Mouse (Mus musculus): Measurements from ENCODE around the gene Hmgb1. TPM values are rescaled to one million over a fixed set of nuclear protein-coding genes. Genes with fewer than 3 reads are reported as not detected.

The Hmgb1 gene
- polyA plus RNA-seq, 1 experiment = 88.6 TPM

GRCm38 (mm10) chr5:149080466-149080865 lies 103.8 kb downstream of the Hmgb1 start:
- Histone ChIP-seq H3K27me3 (ENCODE audit: control insufficient read depth, insufficient read depth, insufficient read length) (peaks cover 6% of the 10 kb centered on the region), H3K36me3 (ENCODE audit: control insufficient read depth, insufficient read depth) (no peaks in the 10 kb centered on the region), H3K79me2 (ENCODE audit: control insufficient read depth, insufficient read depth) (no peaks in the 10 kb centered on the region), H3ac (ENCODE audit: control insufficient read depth, insufficient read length) (no peak overlapping the region), H3K4me3 (no peak overlapping the region), H3K4me2 (ENCODE audit: low read depth) (no peak overlapping the region)
- TF ChIP-seq POLR2AphosphoS2 (IDR thresholded peaks at IDR 0.05; ENCODE audit: insufficient read length, low read depth) = no peak
- TF ChIP-seq MAX (IDR thresholded peaks at IDR 0.05; ENCODE audit: low read depth) = no peak
- TF ChIP-seq USF1 (IDR thresholded peaks at IDR 0.05; ENCODE audit: low read depth) = no peak
- no peak for TF ChIP-seq CEBPB (IDR thresholded peaks at IDR 0.05; ENCODE audit: insufficient read depth, poor library complexity, severe bottlenecking)
- no peak for TF ChIP-seq E2F4 (IDR thresholded peaks at IDR 0.05; ENCODE audit: insufficient read depth)
- TF ChIP-seq POLR2A (IDR thresholded peaks at IDR 0.05; ENCODE audit: insufficient read length, low read depth) = no peak
- TF ChIP-seq REST (IDR thresholded peaks at IDR 0.05; ENCODE audit: insufficient read depth, insufficient read length) = no peak
- no peak for TF ChIP-seq SRF (IDR thresholded peaks at IDR 0.05; ENCODE audit: control insufficient read depth, insufficient read length, low read depth)
- TF ChIP-seq TCF3 (IDR thresholded peaks at IDR 0.05; ENCODE audit: insufficient read length, low read depth) = no peak
- TF ChIP-seq MYOD1 (IDR thresholded peaks at IDR 0.05; ENCODE audit: control insufficient read depth in 1 of 3, insufficient read length in 2 of 3, low read depth in 2 of 3) = no peak
- no peak for TF ChIP-seq MYOG (IDR thresholded peaks at IDR 0.05; ENCODE audit: control insufficient read depth in 1 of 3, insufficient read depth in 1 of 3, insufficient read length in 2 of 3, low read depth in 2 of 3)
- no peak for TF ChIP-seq TCF12 (IDR thresholded peaks at IDR 0.05; ENCODE audit: insufficient read depth, poor library complexity, severe bottlenecking)

GRCm38 (mm10) chr5:149079758-149080150 lies 104.5 kb downstream of the Hmgb1 start:
- Histone ChIP-seq H3K4me3 (no peak overlapping the region), H3ac (ENCODE audit: control insufficient read depth, insufficient read length) (no peak overlapping the region), H3K27me3 (ENCODE audit: control insufficient read depth, insufficient read depth, insufficient read length) (peaks cover 4% of the 10 kb centered on the region), H3K4me2 (ENCODE audit: low read depth) (no peak overlapping the region), H3K79me2 (ENCODE audit: control insufficient read depth, insufficient read depth) (no peaks in the 10 kb centered on the region), H3K36me3 (ENCODE audit: control insufficient read depth, insufficient read depth) (no peaks in the 10 kb centered on the region)
- no peak for TF ChIP-seq POLR2AphosphoS2 (IDR thresholded peaks at IDR 0.05; ENCODE audit: insufficient read length, low read depth)
- no peak for TF ChIP-seq REST (IDR thresholded peaks at IDR 0.05; ENCODE audit: insufficient read depth, insufficient read length)
- TF ChIP-seq MAX (IDR thresholded peaks at IDR 0.05; ENCODE audit: low read depth) = no peak
- TF ChIP-seq USF1 (IDR thresholded peaks at IDR 0.05; ENCODE audit: low read depth) = no peak
- no peak for TF ChIP-seq TCF3 (IDR thresholded peaks at IDR 0.05; ENCODE audit: insufficient read length, low read depth)
- TF ChIP-seq CEBPB (IDR thresholded peaks at IDR 0.05; ENCODE audit: insufficient read depth, poor library complexity, severe bottlenecking) = no peak
- TF ChIP-seq E2F4 (IDR thresholded peaks at IDR 0.05; ENCODE audit: insufficient read depth) = no peak
- no peak for TF ChIP-seq MYOG (IDR thresholded peaks at IDR 0.05; ENCODE audit: control insufficient read depth in 1 of 3, insufficient read depth in 1 of 3, insufficient read length in 2 of 3, low read depth in 2 of 3)
- no peak for TF ChIP-seq POLR2A (IDR thresholded peaks at IDR 0.05; ENCODE audit: insufficient read length, low read depth)
- no peak for TF ChIP-seq MYOD1 (IDR thresholded peaks at IDR 0.05; ENCODE audit: control insufficient read depth in 1 of 3, insufficient read length in 2 of 3, low read depth in 2 of 3)
- no peak for TF ChIP-seq SRF (IDR thresholded peaks at IDR 0.05; ENCODE audit: control insufficient read depth, insufficient read length, low read depth)
- TF ChIP-seq TCF12 (IDR thresholded peaks at IDR 0.05; ENCODE audit: insufficient read depth, poor library complexity, severe bottlenecking) = no peak

GRCm38 (mm10) chr5:149079018-149079757 lies 105.1 kb downstream of the Hmgb1 start:
- no peaks in the 10 kb centered on the region for H3K79me2 ChIP-seq (ENCODE audit: control insufficient read depth, insufficient read depth)
- no peak overlapping the region for H3ac ChIP-seq (ENCODE audit: control insufficient read depth, insufficient read length)
- TF ChIP-seq MYOG (IDR thresholded peaks at IDR 0.05; ENCODE audit: control insufficient read depth in 1 of 3, insufficient read depth in 1 of 3, insufficient read length in 2 of 3, low read depth in 2 of 3) (no peak), E2F4 (IDR thresholded peaks at IDR 0.05; ENCODE audit: insufficient read depth) (no peak), REST (IDR thresholded peaks at IDR 0.05; ENCODE audit: insufficient read depth, insufficient read length) (no peak), POLR2A (IDR thresholded peaks at IDR 0.05; ENCODE audit: insufficient read length, low read depth) (no peak), MYOD1 (IDR thresholded peaks at IDR 0.05; ENCODE audit: control insufficient read depth in 1 of 3, insufficient read length in 2 of 3, low read depth in 2 of 3) (peak in 1 of 3 experiments; percentile 38), USF1 (IDR thresholded peaks at IDR 0.05; ENCODE audit: low read depth) (no peak)
- H3K4me2 ChIP-seq (ENCODE audit: low read depth) = peak overlapping the region; percentile 40
- H3K4me3 ChIP-seq = no peak overlapping the region
- no peaks in the 10 kb centered on the region for H3K36me3 ChIP-seq (ENCODE audit: control insufficient read depth, insufficient read depth)
- no peaks in the 10 kb centered on the region for H3K27me3 ChIP-seq (ENCODE audit: control insufficient read depth, insufficient read depth, insufficient read length)

GRCm38 (mm10) chr5:149077136-149077535 lies 107.2 kb downstream of the Hmgb1 start:
- Histone ChIP-seq H3K27me3 (ENCODE audit: control insufficient read depth, insufficient read depth, insufficient read length) (no peaks in the 10 kb centered on the region), H3K79me2 (ENCODE audit: control insufficient read depth, insufficient read depth) (no peaks in the 10 kb centered on the region), H3K36me3 (ENCODE audit: control insufficient read depth, insufficient read depth) (no peaks in the 10 kb centered on the region), H3K4me2 (ENCODE audit: low read depth) (no peak overlapping the region), H3K4me3 (no peak overlapping the region), H3ac (ENCODE audit: control insufficient read depth, insufficient read length) (no peak overlapping the region)
- no peak for TF ChIP-seq MYOG (IDR thresholded peaks at IDR 0.05; ENCODE audit: control insufficient read depth in 1 of 3, insufficient read depth in 1 of 3, insufficient read length in 2 of 3, low read depth in 2 of 3)
- no peak for TF ChIP-seq MAX (IDR thresholded peaks at IDR 0.05; ENCODE audit: low read depth)

DNA sequence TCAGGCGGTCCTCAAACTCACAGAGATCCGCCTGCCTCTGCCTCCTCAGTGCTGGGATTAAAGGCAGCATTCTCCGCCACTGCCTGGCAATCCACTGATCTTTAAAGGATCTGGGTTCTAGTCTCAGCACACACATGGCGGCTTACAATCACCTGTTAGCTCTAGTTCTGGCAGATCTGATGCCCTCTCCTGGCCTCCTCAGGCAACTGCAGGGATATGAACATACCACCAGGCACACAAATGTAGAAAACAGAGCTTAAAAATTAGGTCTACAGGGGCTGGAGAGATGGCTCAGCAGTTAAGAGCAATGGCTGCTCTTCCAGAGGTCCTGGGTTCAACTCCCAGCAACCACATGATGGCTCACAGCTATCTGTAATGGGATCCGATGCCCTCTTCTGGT lies 112.7 kb downstream of the Hmgb1 start:
- H3K79me2 ChIP-seq (ENCODE audit: control insufficient read depth, insufficient read depth) = no peaks in the 10 kb centered on the region
- TF ChIP-seq MAX (IDR thresholded peaks at IDR 0.05; ENCODE audit: low read depth) = no peak
- TF ChIP-seq POLR2A (IDR thresholded peaks at IDR 0.05; ENCODE audit: insufficient read length, low read depth) = no peak
- no peak for TF ChIP-seq TCF12 (IDR thresholded peaks at IDR 0.05; ENCODE audit: insufficient read depth, poor library complexity, severe bottlenecking)
- TF ChIP-seq USF1 (IDR thresholded peaks at IDR 0.05; ENCODE audit: low read depth) = no peak
- no peak for TF ChIP-seq TCF3 (IDR thresholded peaks at IDR 0.05; ENCODE audit: insufficient read length, low read depth)
- TF ChIP-seq REST (IDR thresholded peaks at IDR 0.05; ENCODE audit: insufficient read depth, insufficient read length) = no peak
- TF ChIP-seq E2F4 (IDR thresholded peaks at IDR 0.05; ENCODE audit: insufficient read depth) = no peak
- no peak for TF ChIP-seq MYOG (IDR thresholded peaks at IDR 0.05; ENCODE audit: control insufficient read depth in 1 of 3, insufficient read depth in 1 of 3, insufficient read length in 2 of 3, low read depth in 2 of 3)
- TF ChIP-seq CEBPB (IDR thresholded peaks at IDR 0.05; ENCODE audit: insufficient read depth, poor library complexity, severe bottlenecking) = no peak
- TF ChIP-seq SRF (IDR thresholded peaks at IDR 0.05; ENCODE audit: control insufficient read depth, insufficient read length, low read depth) = no peak
- TF ChIP-seq MYOD1 (IDR thresholded peaks at IDR 0.05; ENCODE audit: control insufficient read depth in 1 of 3, insufficient read length in 2 of 3, low read depth in 2 of 3) = no peak
- no peak for TF ChIP-seq POLR2AphosphoS2 (IDR thresholded peaks at IDR 0.05; ENCODE audit: insufficient read length, low read depth)

More for the DNA sequence above, 112.7 kb downstream of the Hmgb1 start:
- Histone ChIP-seq H3K36me3 (ENCODE audit: control insufficient read depth, insufficient read depth) (no peaks in the 10 kb centered on the region), H3K4me3 (no peak overlapping the region), H3K4me2 (ENCODE audit: low read depth) (no peak overlapping the region), H3ac (ENCODE audit: control insufficient read depth, insufficient read length) (no peak overlapping the region), H3K27me3 (ENCODE audit: control insufficient read depth, insufficient read depth, insufficient read length) (no peaks in the 10 kb centered on the region)
